Mouse (Mus musculus) regulatory T cell (primary cell): ENCODE results near the gene Mrpl19.

Source experiments
- in situ Hi-C: fragments of 300-600 bp; cut with MboI, MseI; formaldehyde crosslinking; loops from one replicate; pipeline ENCODE4 v1.15.1; 2025; ENCODE audit warnings: high pct_unique_total_duplicates

Mrpl19 gene

DNA sequence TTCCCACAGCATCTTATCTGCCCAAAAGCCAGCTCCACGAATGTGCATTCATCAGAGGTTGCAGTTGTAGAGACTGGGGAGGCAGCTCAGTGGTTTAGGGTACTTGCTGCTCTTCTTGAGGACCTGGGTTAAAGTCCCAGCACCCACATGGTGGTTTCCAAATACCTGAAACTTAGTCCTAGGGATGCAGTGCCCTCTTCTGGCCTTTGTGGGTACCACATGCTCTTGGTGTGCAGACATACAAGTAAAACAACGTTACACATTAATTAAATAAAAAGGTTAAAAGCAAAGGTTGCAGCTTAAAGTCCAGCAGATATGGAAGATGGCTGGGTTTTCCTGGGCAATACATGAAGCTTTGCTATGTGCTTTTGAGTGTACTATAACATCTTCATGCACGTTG is 32.5 kb downstream of the Mrpl19 start:
- in situ Hi-C loops = no loop called here

DNA sequence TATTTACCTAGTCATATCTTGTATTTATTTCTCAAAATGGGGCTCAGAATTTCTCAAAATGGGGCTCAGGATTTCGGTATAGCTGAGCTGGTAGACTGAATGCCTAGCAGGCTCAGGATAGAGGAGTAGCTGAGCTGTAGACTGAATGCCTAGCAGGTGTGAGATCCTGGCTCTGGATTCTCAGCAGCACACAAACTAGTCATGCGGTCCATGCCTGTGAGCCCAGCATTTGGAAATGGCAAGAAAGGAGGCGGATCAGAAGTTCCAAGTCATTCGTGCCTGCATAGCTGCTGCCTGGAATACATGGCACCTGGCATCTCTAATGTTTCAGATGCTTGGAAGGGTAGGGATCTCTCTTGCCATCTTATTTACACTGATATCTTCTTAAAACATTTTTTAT is 36.4 kb downstream of the Mrpl19 start:
- in situ Hi-C loops = no loop called here

DNA sequence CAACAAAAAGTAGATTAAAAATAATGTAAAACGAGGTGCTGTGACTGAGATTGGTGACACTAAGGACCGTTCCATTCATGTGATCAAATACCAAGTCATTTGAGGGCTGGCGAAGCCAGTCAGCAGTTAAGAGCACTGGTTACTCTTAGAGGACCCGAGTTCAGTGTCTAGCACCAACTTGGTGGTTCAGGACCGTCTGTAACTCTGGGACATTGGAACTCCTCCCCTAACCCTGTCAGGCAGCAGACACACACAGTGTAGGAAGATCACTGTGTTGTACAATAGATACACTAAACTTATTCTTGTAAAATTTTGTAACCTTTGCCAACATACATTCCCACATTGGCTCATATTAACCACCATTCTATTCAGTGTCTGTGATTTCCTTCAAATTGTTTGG is 41.5 kb downstream of the Mrpl19 start:
- in situ Hi-C loops = no loop called here

DNA sequence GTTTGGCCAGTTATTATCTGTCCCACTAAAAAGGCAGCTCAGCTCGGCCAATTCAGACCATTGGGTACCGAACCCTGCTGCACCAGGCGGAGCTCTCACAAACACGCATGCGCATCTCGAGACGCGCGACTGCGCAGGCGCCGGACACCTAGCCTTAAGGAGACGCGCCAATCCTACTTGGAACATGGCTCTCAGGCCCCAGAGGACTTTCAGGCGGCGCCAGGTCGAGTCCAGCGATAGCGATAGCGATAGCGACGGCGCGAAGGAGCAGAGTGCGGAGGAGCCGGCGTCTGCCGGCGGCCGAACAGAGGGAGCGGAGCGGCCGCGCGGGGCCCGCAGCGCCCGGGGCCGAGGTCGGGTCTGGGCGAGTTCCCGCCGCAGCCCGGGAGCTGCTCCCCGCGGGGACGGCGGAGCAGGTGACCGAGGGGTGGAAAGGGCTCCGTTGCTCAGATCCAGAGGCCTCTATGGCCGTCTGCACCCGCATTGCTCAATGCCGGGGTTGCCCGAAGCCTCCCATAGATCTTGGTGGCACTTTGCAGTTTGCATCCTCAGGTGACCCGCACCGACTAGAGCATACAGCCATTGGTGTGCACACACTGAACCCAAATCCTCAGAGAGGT is 42.1 kb downstream of the Mrpl19 start, which contains the start of gene Gcfc2:
Gcfc2 (plus strand) TSS at position 147 of the 620 bp plus-strand sequence.
- in situ Hi-C loops = no loop called here

DNA sequence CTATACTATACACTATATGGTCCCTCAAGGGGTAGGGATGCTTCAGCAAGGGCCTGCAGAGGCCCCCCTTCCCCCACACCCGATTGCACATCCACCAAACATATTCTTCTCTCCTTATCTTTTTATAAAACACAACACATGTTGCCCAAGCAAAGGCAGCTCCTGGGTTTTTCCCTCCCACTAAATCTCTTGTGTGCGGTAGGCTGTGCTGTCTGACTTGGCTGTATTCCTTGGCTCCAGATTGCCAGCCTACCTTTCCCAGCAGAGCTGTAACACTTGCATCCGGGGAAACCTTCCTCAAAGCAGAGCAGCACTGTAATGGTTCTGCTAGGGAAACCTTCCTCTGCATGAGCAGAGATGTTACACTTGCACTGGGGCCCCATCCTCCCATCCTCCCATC is 53.6 kb downstream of the Mrpl19 start:
- in situ Hi-C loops = no loop called here

DNA sequence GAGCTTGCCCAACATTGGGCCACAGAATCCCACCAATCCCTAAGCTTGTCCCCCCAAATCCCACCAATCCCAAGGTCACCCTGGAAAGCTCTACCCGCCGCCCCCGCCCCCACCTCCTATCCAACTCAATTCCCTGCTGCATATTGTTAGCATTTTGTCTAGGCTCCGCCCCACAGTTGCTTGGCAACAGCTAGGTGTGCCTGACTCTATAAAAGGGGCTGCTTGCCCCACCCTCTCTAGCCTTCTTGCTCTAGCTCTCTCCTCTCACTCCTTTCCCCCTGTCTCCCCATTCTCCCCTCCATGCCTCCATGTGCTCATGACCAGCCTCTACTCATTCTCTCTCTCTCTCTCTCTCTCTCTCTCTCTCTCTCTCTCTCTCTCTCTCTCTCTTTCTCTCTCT is 54.0 kb downstream of the Mrpl19 start:
- in situ Hi-C loops = no loop called here

DNA sequence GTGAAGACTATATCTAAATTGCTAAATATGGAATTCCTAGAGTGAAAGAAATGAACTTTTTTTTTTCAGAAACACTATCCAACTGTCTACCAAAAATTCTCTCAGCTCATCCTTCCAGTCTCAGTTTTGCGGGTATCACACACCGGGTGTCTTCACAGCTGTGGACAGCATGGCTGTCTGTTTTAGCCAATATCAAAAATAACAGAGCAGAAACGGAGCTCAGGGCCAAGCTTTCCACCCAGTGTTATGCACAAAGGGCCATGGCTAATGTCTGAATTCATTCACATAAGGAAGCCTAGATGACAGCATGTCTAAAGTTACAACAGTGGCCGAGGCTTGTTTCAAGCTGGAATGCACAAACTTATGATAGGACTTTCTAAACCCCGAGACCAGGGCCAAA is 54.5 kb downstream of the Mrpl19 start:
- in situ Hi-C loops = no loop called here

DNA sequence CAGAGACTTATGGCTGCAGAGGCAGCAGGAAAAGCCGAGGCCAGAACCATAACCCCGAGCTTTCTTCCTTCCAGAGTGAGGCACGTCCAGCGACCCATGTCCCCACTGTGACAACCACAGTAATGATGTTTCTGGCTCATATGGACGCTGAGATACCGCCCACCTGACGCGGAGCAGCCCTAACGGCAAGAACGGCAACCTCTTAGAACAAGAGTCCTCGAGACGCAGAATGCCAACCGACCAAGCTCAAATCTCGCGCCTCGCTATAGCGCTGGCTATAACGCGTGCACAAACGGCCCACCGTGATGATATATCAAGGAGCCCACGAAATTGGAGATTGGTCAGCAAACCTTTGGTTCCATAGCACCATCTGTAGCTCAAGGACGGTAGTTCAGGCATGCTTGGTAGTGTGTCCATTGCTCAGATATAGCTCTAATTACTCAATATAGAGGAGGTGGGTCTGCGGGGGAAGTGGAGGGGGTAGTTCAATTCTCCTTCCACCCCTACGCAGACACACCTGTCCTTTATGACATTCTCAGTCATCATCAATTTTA is 55.4 kb downstream of the Mrpl19 start:
- in situ Hi-C loops = no loop called here
